Mouse (Mus musculus) midbrain, postnatal 0 days (tissue): ENCODE measurements around the gene Gm3646. TPM values are rescaled to one million over a fixed set of nuclear protein-coding genes. Genes with fewer than 3 reads are reported as not detected.
A peak's percentile ranks its signal among the peaks of the same experiment; 100 is the strongest.

Experiments used
- ATAC-seq: fragments of 200-750 bp; cut with Nextera tagmentation; 2 replicates; pipeline ENCODE4 v1.8.0; 2017; ENCODE audit warnings: moderate number of reproducible peaks, mild to moderate bottlenecking, moderate TSS enrichment, moderate library complexity; ENCODE audit not compliant: low FRiP score
- DNase-seq: peaks from one replicate; pipeline ENCODE4 v3.0.0-alpha.2; 2015; ENCODE audit warnings: low spot score
- H3K27ac ChIP-seq: fragments of 300-500 bp; sonication (generic); 2 replicates; pipeline ENCODE4 v1.5.1; 2014; ENCODE audit warnings: low read depth, mild to moderate bottlenecking, low read length, mixed read lengths
- H3K27me3 ChIP-seq: fragments of 300-500 bp; sonication (generic); 2 replicates; pipeline ENCODE4 v1.6.1; 2014; ENCODE audit warnings: low read length, control low read depth, mixed read lengths; ENCODE audit not compliant: insufficient read depth
- H3K36me3 ChIP-seq: fragments of 300-500 bp; sonication (generic); 2 replicates; pipeline ENCODE4 v1.6.1; 2014; ENCODE audit warnings: low read length, control low read depth, mixed read lengths; ENCODE audit not compliant: insufficient read depth
- H3K4me1 ChIP-seq: fragments of 300-500 bp; sonication (generic); 2 replicates; pipeline ENCODE4 v1.6.1; 2014; ENCODE audit warnings: mild to moderate bottlenecking, control low read depth, antibody characterized with exemption, low read length, mixed read lengths; ENCODE audit not compliant: insufficient read depth
- H3K4me2 ChIP-seq: fragments of 300-500 bp; sonication (generic); 2 replicates; pipeline ENCODE4 v1.6.1; 2014; ENCODE audit warnings: low read depth, mild to moderate bottlenecking, low read length, mixed read lengths; ENCODE audit not compliant: poor library complexity, severe bottlenecking
- H3K4me3 ChIP-seq: fragments of 300-500 bp; sonication (generic); 2 replicates; pipeline ENCODE4 v1.5.1; 2014; ENCODE audit warnings: low read depth, mild to moderate bottlenecking, low read length, moderate library complexity
- H3K9ac ChIP-seq: fragments of 300-500 bp; sonication (generic); replicated peaks from 2 replicates; pipeline ENCODE4 v1.6.1; 2014; ENCODE audit warnings: mild to moderate bottlenecking, low read length, moderate library complexity, mixed read lengths; ENCODE audit not compliant: poor library complexity, severe bottlenecking
- H3K9me3 ChIP-seq: fragments of 300-500 bp; sonication (generic); 2 replicates; pipeline ENCODE4 v1.6.1; 2016; ENCODE audit warnings: low read length, control low read depth
- CTCF ChIP-seq: IDR thresholded peaks from 2 replicates; pipeline ENCODE4 v1.5.1; 2016; ENCODE audit warnings: antibody characterized with exemption, mild to moderate bottlenecking
- WGBS: fragments of 180-500 bp; shearing (Covaris S2); extraction: QIAGEN DNeasy Blood & Tissue Kit; methylation state at CpG from one replicate; pipeline ENCODE4 v1.1.7; 2014; 5-methylcytosine and 5-hydroxymethylcytosine counted together
- polyA plus RNA-seq: library from polyadenylated mRNA; unstranded; fragments of >200 nt; fragmentation: Nextera tagmentation; extraction: Ambion mirVana; gene quantifications from 2 replicates; pipeline ENCODE4 v1.2.1, GENCODE M21; 2015
- total RNA-seq: library from RNA; depleted of rRNA; stranded (reverse); fragments of >200 nt; gene quantifications from 2 replicates; pipeline ENCODE4 v1.2.3, GENCODE M21; 2014

The Gm3646 gene
- total and polyA plus RNA-seq, 2 experiments from 2014 or later: not detected

GRCm38 (mm10) chr1:39772401-39773095 lies 32.6 kb downstream of the Gm3646 start:
- Histone ChIP-seq H3K9me3 (no peaks in the 10 kb centered on the region), H3K27me3 (no peaks in the 10 kb centered on the region), H3K4me2 (no peak overlapping the region), H3K27ac (0 out of 2 replicates have a peak overlapping the region, but pooled peaks have one; percentile 26), H3K36me3 (no peaks in the 10 kb centered on the region), H3K4me3 (no peak overlapping the region), H3K9ac (no peak overlapping the region), H3K4me1 (no peaks in the 10 kb centered on the region)
- ATAC-seq (peak; percentile 64; the same call in 1 of the 2 replicates), DNase-seq (peak; percentile 71)
- no peak for TF ChIP-seq CTCF
- WGBS: 30% methylated on average over 3 of the region's 3 CpGs

DNA sequence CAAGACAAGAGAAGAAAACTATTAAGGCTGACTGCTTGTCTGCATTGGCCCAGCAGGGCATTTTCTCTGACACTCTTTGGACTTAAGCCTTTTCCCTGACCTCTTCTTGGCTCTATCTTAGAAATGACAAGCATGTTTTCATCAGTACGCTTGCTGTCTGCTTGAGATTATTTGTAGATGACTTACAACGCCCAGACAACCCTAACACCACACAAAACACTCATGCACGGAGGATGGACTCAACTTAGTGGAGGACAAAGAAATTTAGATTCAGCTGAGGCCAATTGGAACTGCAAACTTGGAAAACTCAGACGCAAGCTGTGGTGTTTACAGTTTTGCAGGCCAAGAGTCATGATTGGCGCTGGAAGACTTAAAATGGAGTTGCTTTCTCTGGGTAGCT lies 34.7 kb downstream of the Gm3646 start:
- Histone ChIP-seq H3K9ac (no peak overlapping the region), H3K36me3 (no peaks in the 10 kb centered on the region), H3K27me3 (no peaks in the 10 kb centered on the region), H3K4me3 (no peak overlapping the region), H3K4me2 (no peak overlapping the region), H3K9me3 (no peaks in the 10 kb centered on the region), H3K27ac (no peak overlapping the region), H3K4me1 (no peaks in the 10 kb centered on the region)
- 72% methylated on average over 5 of the region's 5 CpGs for WGBS
- TF ChIP-seq CTCF: no peak
- no peak for ATAC-seq
- peak; percentile 68 for DNase-seq

- H3K36me3 ChIP-seq: no peaks in the 10 kb centered on the region
- DNase-seq: no peak
- no peak for ATAC-seq
- H3K4me3 ChIP-seq: no peak overlapping the region
- no peak overlapping the region for H3K9ac ChIP-seq
- no peaks in the 10 kb centered on the region for H3K27me3 ChIP-seq
- WGBS: 89% methylated on average over 3 of the region's 3 CpGs
- H3K4me1 ChIP-seq: no peaks in the 10 kb centered on the region
- TF ChIP-seq CTCF: no peak
- no peak overlapping the region for H3K4me2 ChIP-seq
- no peaks in the 10 kb centered on the region for H3K9me3 ChIP-seq
- H3K27ac ChIP-seq: no peak overlapping the region
These were observed 37.1 kb downstream of the Gm3646 start for GRCm38 (mm10) chr1:39768017-39768416.

DNA sequence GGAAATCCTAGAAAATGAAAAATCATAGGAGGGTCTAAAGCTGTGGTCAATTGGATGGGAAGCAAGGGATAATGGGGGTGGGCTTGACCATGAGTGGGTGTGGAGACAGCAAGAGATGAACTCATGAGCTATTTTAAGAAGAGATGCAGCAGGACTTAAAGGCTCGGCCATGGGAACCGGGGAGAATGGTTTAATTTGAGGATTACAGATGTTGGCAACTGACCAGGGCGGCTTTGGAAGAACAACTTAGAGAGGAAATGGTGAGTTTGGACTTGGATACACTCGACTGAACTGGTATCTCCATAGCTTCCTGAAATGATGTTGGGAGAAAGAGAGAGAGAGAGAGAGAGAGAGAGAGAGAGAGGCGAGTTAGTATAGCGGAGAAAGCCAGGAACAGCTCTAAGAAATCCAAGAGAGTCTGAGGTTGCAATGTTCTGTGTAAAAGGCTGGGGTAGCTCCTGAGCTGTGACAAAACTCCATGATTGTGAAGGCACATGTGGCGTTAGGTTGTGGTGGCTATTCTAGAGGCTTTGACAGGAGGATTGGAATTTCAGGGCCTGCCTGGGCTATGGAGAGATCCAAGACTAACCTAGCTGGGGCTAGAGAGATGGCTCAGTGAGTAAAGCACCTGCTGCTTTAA lies 39.2 kb downstream of the Gm3646 start:
- no peaks in the 10 kb centered on the region for H3K9me3 ChIP-seq
- H3K4me3 ChIP-seq: no peak overlapping the region
- no peaks in the 10 kb centered on the region for H3K4me1 ChIP-seq
- H3K4me2 ChIP-seq: no peak overlapping the region
- H3K27me3 ChIP-seq: no peaks in the 10 kb centered on the region
- no peaks in the 10 kb centered on the region for H3K36me3 ChIP-seq
- peak; percentile 13; the same call in 1 of the 2 replicates for TF ChIP-seq CTCF
- ATAC-seq (no peak), DNase-seq (no peak)
- H3K9ac ChIP-seq: no peak overlapping the region
- WGBS: 80% methylated on average over 7 of the region's 7 CpGs
- H3K27ac ChIP-seq: no peak overlapping the region

- H3K9ac ChIP-seq: no peak overlapping the region
- TF ChIP-seq CTCF: no peak
- 5% methylated on average over 10 of the region's 10 CpGs for WGBS
- H3K27me3 ChIP-seq: no peaks in the 10 kb centered on the region
- no peak overlapping the region for H3K4me3 ChIP-seq
- H3K36me3 ChIP-seq: no peaks in the 10 kb centered on the region
- no peaks in the 10 kb centered on the region for H3K9me3 ChIP-seq
- ATAC-seq (no peak), DNase-seq (peak; percentile 89)
- H3K4me1 ChIP-seq: no peaks in the 10 kb centered on the region
- peak overlapping the region; percentile 24 for H3K4me2 ChIP-seq
- H3K27ac ChIP-seq: peak overlapping the region; percentile 55
These were observed 43.1 kb downstream of the Gm3646 start for GRCm38 (mm10) chr1:39762025-39762370.

- ATAC-seq: peak; percentile 59; the same call in 1 of the 2 replicates
- 7% methylated on average over 22 of the region's 22 CpGs for WGBS
- H3K9ac ChIP-seq: no peak overlapping the region
These were observed 43.7 kb downstream of the Gm3646 start for GRCm38 (mm10) chr1:39761211-39762024.

More at GRCm38 (mm10) chr1:39761211-39762024, 43.7 kb downstream of the Gm3646 start:
- H3K27ac ChIP-seq: peak overlapping the region; percentile 55
- peak overlapping the region; percentile 24 for H3K4me2 ChIP-seq
- H3K36me3 ChIP-seq: no peaks in the 10 kb centered on the region
- H3K27me3 ChIP-seq: no peaks in the 10 kb centered on the region
- no peak overlapping the region for H3K4me3 ChIP-seq
- no peaks in the 10 kb centered on the region for H3K4me1 ChIP-seq
- TF ChIP-seq CTCF: peak; percentile 76
- DNase-seq: peak; percentile 83
- H3K9me3 ChIP-seq: no peaks in the 10 kb centered on the region
